Mouse (Mus musculus): ENCODE data around the gene Rad9b. TPM values are rescaled to one million over a fixed set of nuclear protein-coding genes. Genes with fewer than 3 reads are reported as not detected.
"Not testable (repeated sequence)": the region's sequence is repeated elsewhere in the genome, so short reads cannot be mapped to it uniquely, and the experiment has no call there.

Gene Rad9b
- polyA plus RNA-seq, 1 experiment = 4.0 TPM

DNA sequence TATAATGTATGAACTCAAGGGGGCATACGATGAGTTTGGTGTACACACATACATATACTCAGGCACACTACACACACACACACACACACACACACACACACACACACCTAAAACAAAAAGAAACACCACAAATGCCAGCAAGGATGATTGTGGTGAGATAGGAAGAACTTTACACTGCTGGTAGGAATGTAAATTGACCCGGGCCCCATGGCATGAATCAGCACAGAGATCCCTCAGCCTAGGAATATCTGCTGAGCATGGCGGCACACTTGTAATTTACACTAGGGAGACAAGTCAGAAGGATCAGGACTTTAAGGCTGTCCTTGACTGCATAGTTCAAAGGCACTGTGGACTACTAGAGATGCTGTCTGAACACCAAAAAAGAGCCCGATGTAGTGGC, 23.8 kb downstream of the Rad9b start:
- H3K4me1 ChIP-seq (ENCODE audit: control insufficient read depth, insufficient read depth, low read length) = peaks cover 6% of the 10 kb centered on the region; the same call in 1 of the 2 replicates
- TF ChIP-seq POLR2A (IDR thresholded peaks at IDR 0.05; ENCODE audit: low read depth, low read length) (no peak), CTCF (IDR thresholded peaks at IDR 0.05; ENCODE audit: borderline replicate concordance, insufficient read depth, low read length) (no peak)
- no peak overlapping the region for H3K4me3 ChIP-seq (ENCODE audit: insufficient read depth, low read length)
- no peak overlapping the region for H3K27ac ChIP-seq (ENCODE audit: insufficient read depth, low read length)

DNA sequence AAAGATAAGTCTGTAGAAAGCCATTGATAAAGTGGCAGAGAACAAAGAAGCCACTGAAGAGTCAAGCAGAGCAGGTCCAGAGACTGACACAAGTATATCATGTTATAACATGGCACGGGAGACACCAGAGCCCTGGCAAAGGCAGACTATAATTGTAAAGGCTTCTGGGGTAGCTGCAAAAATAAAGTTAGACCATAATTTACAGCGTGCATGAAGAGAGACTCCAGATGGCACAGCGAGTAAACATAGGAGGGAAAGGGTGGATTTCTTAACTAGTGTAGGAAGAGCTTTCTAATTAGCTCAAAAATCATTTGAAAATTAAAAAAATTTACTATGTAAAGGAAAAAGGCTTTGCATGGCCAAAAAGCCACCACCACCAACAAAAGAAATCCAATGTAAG, 26.8 kb downstream of the Rad9b start:
- Histone ChIP-seq H3K4me1 (ENCODE audit: control insufficient read depth, insufficient read depth, low read length) (peaks cover 13% of the 10 kb centered on the region; the same call in 1 of the 2 replicates), H3K4me3 (ENCODE audit: insufficient read depth, low read length) (no peak overlapping the region), H3K27ac (ENCODE audit: insufficient read depth, low read length) (no peak overlapping the region)
- TF ChIP-seq POLR2A (IDR thresholded peaks at IDR 0.05; ENCODE audit: low read depth, low read length) = no peak
- no peak for TF ChIP-seq CTCF (IDR thresholded peaks at IDR 0.05; ENCODE audit: borderline replicate concordance, insufficient read depth, low read length)

DNA sequence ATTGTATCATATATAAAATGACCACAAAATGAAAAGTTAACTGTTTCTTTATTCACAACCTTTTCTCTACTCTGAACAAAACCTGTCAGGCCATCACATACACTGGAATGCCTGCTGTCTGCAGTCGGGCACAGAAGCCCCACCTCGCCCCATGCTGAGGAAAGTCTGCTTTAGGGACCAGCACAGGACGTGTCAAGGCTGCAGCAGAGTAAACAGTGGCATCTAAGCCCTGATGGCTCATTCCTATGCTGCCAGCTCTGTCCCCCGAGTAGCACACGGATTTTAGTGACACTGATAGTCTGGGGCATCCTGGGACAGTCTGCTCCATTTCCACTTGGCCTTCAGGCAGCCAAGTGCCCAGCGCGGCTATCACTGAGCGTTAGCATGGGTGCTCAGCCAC, 28.6 kb downstream of the Rad9b start:
- Histone ChIP-seq H3K27ac (ENCODE audit: insufficient read depth, low read length) (peak overlapping the region; percentile 59), H3K4me3 (ENCODE audit: insufficient read depth, low read length) (no peak overlapping the region), H3K4me1 (ENCODE audit: control insufficient read depth, insufficient read depth, low read length) (peaks cover 13% of the 10 kb centered on the region; the same call in 1 of the 2 replicates)
- TF ChIP-seq CTCF (IDR thresholded peaks at IDR 0.05; ENCODE audit: borderline replicate concordance, insufficient read depth, low read length) = no peak
- no peak for TF ChIP-seq POLR2A (IDR thresholded peaks at IDR 0.05; ENCODE audit: low read depth, low read length)

DNA sequence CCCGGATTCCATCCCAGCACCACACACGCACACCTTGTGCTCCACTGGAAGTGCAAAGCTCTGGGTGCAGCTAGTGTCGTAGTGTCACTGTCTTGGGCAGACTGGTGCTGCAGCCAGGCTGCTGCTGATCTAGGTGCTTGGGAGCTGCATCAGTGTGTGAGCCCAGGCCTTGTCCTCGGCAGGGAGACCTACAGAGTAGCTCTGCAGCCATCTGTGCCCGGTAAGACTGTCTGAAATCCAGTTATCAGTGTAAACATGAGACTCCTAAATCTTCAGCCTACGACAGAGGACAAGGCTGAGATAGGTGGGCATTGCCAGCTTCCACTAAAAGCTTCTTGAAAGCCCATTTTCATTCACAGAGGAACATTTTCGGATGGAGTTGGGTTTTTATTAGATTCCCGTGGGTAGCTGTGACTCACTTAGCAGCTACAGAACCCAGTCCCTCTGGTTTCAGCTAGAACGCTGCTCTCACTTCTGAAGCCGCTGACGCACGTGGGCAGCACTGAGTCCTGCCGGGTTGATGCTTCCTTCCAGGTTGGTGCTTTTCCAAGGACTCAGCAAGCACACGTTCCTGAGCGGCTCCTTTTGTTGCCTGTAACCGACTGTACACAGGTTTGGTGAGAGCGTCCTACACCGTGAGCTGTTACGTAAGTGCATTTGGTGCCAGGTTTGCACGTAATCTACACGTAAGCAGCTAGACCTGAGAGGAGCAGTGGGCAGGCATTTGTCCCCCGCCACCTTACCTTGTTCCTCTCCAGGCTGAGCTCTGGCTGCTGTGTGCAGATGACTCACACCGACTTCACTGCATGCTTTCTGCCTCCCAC, 29.2 kb downstream of the Rad9b start:
- Histone ChIP-seq H3K27ac (ENCODE audit: insufficient read depth, low read length) (peak overlapping the region; percentile 73), H3K4me3 (ENCODE audit: insufficient read depth, low read length) (no peak overlapping the region), H3K4me1 (ENCODE audit: control insufficient read depth, insufficient read depth, low read length) (peaks cover 15% of the 10 kb centered on the region; the same call in 1 of the 2 replicates)
- TF ChIP-seq POLR2A (IDR thresholded peaks at IDR 0.05; ENCODE audit: low read depth, low read length) (no peak), CTCF (IDR thresholded peaks at IDR 0.05; ENCODE audit: borderline replicate concordance, insufficient read depth, low read length) (peak; percentile 38; the same call in 1 of the 2 replicates)

DNA sequence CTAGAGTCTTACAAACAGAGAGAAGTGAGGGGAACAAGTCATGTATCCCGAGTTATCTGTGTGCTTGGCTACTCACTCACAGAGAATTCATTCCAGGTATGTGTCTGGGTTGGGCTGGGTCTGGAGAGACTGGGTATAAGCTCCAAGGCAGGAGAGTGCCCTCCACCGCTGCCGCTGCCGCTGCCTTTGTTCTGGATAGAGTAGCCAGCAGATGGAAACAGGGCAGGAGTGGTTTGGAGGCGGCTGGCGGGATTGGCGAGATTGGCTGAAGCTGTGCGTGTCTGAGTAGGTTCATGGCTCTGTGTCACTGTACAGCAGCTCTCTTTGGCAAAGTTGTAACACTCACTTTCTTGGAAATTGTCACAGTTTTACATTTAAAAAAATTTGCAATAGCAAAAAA, 30.5 kb downstream of the Rad9b start:
- no peak overlapping the region for H3K4me3 ChIP-seq (ENCODE audit: insufficient read depth, low read length)
- no peak for TF ChIP-seq POLR2A (IDR thresholded peaks at IDR 0.05; ENCODE audit: low read depth, low read length)
- no peak for TF ChIP-seq CTCF (IDR thresholded peaks at IDR 0.05; ENCODE audit: borderline replicate concordance, insufficient read depth, low read length)
- H3K4me1 ChIP-seq (ENCODE audit: control insufficient read depth, insufficient read depth, low read length) = peaks cover 18% of the 10 kb centered on the region
- H3K27ac ChIP-seq (ENCODE audit: insufficient read depth, low read length) = no peak overlapping the region

DNA sequence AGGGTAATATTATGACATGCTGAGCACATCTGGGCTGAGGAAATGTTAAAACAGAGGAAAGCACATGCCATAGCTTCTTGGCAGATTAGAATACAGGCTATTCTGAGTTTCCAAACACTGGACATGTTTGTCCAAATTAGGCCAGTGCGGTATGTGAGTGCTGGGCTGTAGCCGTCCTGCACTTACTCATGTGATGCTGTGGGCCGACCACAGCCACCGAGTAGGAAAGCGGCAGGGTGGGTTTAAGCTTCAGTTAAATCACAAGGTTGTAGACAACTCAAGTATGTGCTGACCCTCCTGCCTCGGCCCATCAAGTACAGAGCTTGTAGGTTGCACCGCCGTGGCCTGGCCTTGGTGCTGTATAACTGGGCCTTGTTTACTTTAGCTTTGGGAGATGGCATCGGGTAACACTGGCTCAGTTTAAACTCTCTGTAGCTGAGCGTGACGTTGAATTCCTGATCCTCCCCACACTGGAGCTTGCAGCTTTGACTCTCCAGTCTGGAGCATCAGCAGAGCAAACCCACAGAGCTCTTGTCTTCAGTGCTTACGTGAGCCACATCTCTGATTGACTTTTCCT, 33.7 kb downstream of the Rad9b start:
- no peak for TF ChIP-seq POLR2A (IDR thresholded peaks at IDR 0.05; ENCODE audit: low read depth, low read length)
- no peak for TF ChIP-seq CTCF (IDR thresholded peaks at IDR 0.05; ENCODE audit: borderline replicate concordance, insufficient read depth, low read length)
- Histone ChIP-seq H3K27ac (ENCODE audit: insufficient read depth, low read length) (peak overlapping the region; percentile 49), H3K4me3 (ENCODE audit: insufficient read depth, low read length) (no peak overlapping the region), H3K4me1 (ENCODE audit: control insufficient read depth, insufficient read depth, low read length) (peaks cover 12% of the 10 kb centered on the region)

DNA sequence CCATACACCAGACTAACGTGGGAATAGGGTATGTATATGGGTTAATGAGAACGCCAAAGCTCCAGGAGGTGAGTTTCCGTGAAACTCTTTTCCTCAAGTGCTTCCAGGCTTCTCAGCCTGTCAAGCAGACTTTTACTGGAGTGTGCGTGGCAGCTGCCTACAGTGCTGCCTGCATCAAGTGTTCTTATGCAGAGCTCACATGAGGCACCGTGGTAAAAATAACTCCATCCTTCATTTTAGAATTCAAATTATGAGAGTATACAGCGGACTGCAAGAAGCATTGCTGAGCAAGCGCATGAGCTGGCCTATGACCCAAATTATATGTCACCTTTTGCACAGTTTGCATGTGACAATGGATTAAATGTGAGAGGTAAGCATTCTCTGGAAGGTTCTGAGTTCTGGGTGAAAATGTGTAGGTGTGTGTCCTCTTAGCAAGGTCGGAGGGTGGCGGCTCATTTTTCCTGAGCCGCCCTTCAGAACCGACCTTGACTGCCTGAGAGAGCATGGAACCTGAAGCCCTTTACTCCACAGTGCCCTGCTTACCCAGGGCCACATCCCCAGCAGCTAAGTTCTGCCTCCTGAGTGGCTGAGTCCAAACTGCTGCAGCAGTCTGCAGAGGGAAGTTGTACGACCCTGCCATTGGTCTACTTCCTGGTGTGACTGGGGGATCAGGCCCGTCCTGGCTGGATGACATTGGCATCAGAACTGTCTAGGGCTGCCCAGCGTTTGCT, 34.4 kb downstream of the Rad9b start:
- Histone ChIP-seq H3K27ac (ENCODE audit: insufficient read depth, low read length) (peak overlapping the region; percentile 49), H3K4me1 (ENCODE audit: control insufficient read depth, insufficient read depth, low read length) (peaks cover 8% of the 10 kb centered on the region), H3K4me3 (ENCODE audit: insufficient read depth, low read length) (no peak overlapping the region)
- no peak for TF ChIP-seq CTCF (IDR thresholded peaks at IDR 0.05; ENCODE audit: borderline replicate concordance, insufficient read depth, low read length)
- no peak for TF ChIP-seq POLR2A (IDR thresholded peaks at IDR 0.05; ENCODE audit: low read depth, low read length)

DNA sequence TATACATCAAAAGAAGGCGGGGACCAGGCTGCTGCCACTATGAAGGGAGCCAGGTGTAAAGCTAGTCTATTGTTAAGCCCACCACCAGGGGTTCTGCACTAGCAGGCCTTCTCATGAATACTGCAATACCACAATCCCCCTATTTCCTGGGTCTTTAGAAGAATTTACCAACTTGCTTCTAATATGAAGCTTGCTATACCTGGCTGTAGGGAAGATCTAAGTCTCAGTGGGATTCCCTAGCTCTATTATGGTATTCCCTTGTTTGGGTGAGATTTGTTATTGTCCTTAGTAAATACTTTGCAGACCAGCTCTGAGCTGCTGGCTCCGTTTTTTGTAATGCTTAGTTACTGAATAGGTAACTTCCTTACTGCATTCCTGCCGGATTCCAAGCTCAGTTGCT, 35.1 kb downstream of the Rad9b start:
- H3K4me3 ChIP-seq (ENCODE audit: insufficient read depth, low read length); H3K4me1 ChIP-seq (ENCODE audit: control insufficient read depth, insufficient read depth, low read length): not testable (repeated sequence)
- H3K27ac ChIP-seq (ENCODE audit: insufficient read depth, low read length) = peak overlapping the region; percentile 49; the same call in 1 of the 2 replicates

DNA sequence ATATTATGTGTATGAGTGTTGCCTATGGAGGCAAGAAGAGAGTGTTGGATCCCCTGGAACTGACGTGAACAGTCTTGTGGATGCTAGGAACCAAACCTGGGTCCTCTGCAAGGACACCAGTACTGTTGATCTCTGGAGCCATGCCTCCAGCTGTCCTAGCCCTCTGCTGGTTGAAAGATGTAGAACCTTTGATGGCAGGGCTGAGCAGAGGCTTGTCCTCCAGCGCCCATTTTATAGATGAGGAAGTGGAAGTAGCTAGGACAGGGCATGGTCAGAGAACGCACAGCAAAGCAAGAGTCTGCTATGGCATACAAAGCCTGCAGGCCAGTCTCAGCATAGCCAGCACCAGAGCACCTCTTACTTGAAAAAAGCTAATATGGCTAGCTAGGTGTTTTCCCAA, 35.9 kb downstream of the Rad9b start:
- H3K27ac ChIP-seq (ENCODE audit: insufficient read depth, low read length) = no peak overlapping the region
- TF ChIP-seq POLR2A (IDR thresholded peaks at IDR 0.05; ENCODE audit: low read depth, low read length) (no peak), CTCF (IDR thresholded peaks at IDR 0.05; ENCODE audit: borderline replicate concordance, insufficient read depth, low read length) (peak; percentile 26; the same call in 1 of the 2 replicates)

More for the DNA sequence above, 35.9 kb downstream of the Rad9b start:
- Histone ChIP-seq H3K4me1 (ENCODE audit: control insufficient read depth, insufficient read depth, low read length) (peaks cover 6% of the 10 kb centered on the region; the same call in 1 of the 2 replicates), H3K4me3 (ENCODE audit: insufficient read depth, low read length) (no peak overlapping the region)

Data from embryonic fibroblast, embryonic 13.5 days (primary cell).